15 mouse cellular contexts compared by ENCODE assay signal in the genomic region with DNA sequence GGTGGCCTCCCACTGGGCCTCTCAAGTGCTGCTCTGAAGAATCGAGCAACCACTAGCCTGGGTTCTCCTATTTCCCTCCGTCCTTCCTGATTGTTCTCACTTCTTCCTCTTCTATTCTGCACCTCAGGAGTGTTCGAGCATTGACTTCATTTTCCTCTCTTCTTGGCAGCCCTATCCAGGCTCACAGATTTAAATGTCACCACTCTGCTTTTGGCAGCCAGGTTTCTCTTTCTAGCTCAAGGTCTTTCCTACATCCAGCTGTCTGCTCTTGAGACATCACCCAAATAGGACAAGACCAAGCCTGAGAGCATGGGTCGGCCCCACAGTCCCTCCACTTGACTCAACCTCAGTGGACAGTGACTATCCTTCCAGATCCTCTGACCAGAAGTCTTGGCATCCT. TPM values are rescaled to one million over a fixed set of nuclear protein-coding genes. Genes with fewer than 3 reads are reported as not detected.
"Had no signal": no experiment of that assay in that cellular context is flagged by ENCODE, and none has a peak within 500 bp of the region (broad histone marks: within the 10 kb centered on the region; RNA-seq: fewer than 3 reads in every experiment).

No protein-coding gene starts in this region.

- H3K4me3 ChIP-seq: limb, embryonic 12.5 days; limb, embryonic 15.5 days; megakaryocyte, embryonic 14.5 days had no signal

- ATAC-seq: liver, postnatal 0 days; lung, postnatal 0 days had no signal

- H3K27ac ChIP-seq: limb, embryonic 12.5 days; limb, embryonic 15.5 days; liver, embryonic 14.5 days; macrophage had no signal

- H3K4me1 ChIP-seq: limb, embryonic 12.5 days; limb, embryonic 15.5 days had no signal

- DNase-seq: kidney, adult 9 months; kidney, postnatal 14 days; kidney, postnatal 4 days; left cerebral cortex, postnatal 4 days; liver, postnatal 0 days; lung, embryonic 14.5 days; midbrain, embryonic 14.5 days; thymus, adult 18-20 months; thymus, postnatal 14 days had no signal

- H3K27me3 ChIP-seq: limb, embryonic 12.5 days; limb, embryonic 15.5 days; megakaryocyte, embryonic 14.5 days had no signal

- H3K9me3 ChIP-seq: limb, embryonic 12.5 days; limb, embryonic 15.5 days; megakaryocyte, embryonic 14.5 days had no signal

RNA-seq across cellular contexts. Expression of gene Ano7, which starts 11.1 kb away (rescaled TPM):
- polyA plus RNA-seq: liver, postnatal 0 days; macrophage had no signal
